Mouse (Mus musculus): Measurements from ENCODE around the gene Ddc.

The Ddc gene

DNA sequence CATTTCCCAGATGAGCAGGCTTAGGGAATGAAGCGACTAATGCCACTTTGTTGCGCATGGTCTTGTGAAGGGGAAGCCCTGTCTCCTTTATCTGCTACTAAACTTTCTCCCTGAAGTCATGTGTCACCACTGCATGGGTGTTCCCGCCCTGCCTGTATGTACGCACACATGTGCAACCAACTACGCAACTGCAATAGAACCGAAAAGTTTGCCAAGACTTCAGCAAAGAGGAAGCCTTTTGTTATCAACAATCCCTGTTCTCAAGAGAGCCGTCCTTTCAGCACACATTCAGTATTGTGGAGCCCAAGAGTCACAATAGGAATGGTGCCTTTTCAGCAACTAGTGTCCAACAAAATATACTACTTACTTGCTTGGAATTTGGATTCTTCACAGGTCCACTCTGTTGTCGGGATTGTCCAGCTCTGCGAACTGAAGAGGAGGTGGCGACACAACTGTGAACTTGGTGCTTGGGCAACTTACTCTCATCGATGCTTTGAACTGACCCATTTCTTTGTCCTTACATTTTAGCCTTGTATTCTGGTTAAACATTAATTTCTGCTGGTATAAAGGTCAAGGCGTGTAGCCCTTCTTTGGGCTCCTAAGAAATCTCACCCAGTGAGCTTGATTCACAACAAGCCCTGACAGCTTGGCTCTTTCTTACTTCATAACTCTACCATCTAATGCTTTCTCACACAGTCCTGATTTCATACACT is at the start of gene Ddc:
TSS of gene Ddc (minus strand) at position 500 of the 713 bp plus-strand sequence.
- DNase-seq: no peak

DNA sequence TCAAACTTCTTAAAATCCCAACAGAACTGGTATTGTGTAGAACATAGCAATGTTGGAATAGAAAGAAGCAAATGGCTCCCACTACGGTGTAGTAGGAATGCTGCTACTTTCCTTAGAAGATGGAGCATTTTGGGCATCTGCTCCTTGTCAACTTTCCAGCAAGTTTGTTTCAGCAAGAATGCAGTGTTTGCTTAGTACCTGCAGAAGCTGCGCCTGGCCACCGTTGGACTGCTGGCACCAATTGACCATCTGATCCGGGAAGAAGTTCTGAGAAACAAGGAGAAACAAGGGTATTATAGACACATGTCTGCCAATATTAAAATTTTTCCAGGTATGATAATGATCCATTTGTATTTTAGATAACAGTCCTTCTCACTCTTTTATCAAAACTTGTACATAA is 47.8 kb upstream of the Ddc start:
- no peak for DNase-seq

DNA sequence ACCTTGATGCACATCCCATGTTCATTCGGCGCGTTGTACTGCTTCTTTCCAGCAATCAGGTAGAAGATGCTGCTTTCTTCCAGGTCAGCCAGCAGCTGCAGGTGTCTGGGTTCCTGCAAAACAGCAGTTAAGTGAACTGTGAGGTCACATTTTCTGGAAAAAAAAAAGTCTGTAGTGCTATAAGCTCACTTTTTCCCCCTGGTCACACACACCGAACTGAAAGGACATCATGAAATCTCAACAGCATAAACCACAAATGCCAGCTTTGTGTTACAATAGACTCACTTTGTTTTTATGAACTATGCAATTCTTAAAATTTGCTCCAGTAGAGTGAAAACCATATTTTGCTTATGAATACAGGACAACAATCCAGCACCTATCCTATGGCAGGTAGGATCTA is 46.9 kb upstream of the Ddc start:
- DNase-seq: no peak

DNA sequence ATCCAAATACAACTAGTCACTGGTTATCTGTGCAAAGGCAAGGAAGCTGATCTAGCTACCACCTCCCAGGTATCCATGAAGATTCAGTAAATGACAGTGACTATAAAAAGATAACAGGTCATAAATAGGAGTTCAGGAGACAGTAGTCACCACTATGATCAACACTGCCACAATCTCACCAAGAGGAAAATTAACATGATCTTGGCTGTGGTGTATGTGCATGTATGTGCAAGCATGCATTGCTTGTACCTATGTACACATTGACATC is 46.1 kb upstream of the Ddc start:
- DNase-seq: no peak

DNA sequence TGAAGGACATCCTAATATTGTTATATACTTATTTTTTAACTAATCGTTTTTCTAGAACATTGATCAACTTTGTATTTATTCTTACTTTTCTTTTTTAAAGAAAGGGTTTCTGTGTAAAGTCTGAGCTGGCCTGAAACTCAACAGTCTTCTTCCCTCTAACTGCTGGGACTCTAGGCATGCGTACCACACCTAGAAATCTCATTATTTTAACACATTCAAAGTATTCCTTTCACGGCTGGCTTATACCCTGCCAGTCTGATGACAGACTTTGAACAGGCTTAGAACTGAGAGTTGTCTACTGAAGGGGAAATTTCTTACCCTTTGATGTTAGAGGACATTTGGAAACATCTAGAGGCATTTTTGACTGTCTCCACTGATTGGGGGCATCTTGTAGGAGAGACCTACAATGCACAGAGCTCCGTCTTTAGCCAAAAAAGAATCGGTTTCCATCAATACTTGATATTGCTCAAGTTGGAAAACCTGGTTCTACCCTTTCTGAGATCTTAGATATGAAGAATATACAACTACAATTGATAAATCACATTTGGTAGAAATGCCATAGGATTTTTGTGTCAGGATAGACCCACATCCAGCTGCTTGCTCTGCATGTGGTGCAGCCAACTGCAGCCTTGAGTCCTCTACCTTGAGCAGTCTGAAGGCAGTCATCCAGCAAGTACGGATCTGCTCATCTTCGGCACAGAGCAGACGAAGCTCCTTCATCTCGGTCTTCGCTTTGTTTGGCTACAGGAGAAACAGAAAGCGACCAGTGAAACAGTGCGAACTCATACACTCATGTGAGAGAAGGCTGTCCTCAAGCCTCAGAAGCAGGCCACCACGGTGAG is 45.5 kb upstream of the Ddc start:
- no peak for DNase-seq

DNA sequence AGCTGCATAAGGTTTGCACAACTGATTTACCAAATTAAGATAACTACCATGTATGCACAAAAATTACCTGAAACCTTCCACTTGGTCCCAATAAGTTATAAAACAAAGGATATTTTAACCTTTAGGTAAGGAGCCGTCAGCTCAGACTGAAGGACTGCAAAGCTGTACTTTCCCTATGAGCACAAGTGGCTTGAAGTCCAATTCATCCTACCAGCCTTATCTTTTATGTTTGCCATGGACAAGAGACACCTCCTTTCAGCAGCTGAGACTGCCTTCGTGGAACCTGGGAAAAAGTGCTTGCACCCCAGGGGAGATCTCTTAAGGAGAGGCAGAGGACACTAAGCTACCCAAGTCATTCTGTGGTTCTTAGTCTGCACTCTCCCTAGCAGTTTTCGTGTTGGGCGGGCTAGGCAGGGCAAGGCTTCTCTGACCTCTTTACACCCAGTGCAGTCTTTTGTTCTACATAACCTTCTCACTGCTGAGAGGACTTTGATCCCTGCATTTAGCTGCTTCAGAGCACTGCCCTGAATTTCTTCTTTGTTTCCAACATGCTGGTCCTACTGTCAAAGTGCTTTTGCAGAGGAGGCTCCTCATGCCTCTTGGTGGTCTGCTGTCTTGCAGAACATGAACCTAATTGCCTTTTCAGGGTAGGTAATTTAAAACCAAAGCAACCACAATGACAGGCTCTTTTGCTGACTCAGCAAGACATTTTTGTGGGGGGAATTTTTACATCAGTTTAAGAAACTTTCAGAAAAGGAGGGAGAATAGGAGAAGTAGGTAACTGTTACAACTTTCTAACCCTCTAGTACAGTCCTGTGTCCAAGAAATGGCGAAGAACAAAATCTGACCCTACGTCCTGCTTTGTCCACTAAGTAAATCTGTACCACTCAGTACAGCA is 44.6 kb upstream of the Ddc start:
- no peak for DNase-seq

DNA sequence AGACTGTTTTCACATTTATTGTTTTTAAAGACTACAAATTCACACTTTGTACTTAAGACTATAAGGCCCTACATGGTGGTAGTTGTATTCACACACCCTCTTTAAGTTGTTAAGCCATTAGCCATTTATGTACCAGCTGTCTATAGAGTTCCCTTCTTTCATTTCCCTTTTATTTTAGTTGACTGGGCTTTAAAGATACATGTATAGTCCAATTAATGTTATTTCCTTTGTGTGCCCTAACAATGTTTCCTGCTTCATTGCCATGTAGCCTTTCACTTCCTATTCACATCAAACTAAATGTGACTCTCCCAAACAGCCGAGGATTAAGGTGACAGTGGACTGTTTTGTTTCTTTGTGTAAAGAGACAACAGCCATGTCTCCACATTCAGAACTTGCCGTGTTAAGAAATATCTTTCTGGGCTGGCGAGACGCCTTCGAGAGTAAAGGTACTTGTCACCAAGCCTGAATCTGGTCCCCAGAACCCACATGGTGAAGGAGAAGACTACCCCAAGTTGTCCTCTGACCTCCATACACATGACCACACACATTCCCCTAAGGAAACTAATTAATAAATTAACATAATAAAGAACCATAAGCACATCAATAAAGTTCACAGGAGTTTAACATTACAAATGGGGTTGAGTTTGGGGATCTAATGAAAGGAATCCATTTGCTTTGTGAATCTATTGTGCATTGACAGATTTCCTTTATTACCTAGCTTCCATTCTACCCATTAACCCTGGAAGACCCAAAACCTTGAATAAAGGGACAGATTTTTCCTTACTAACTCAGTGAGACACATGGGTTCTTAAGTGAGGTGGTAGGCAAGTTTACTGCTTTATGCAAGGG is 43.1 kb upstream of the Ddc start:
- DNase-seq: no peak

DNA sequence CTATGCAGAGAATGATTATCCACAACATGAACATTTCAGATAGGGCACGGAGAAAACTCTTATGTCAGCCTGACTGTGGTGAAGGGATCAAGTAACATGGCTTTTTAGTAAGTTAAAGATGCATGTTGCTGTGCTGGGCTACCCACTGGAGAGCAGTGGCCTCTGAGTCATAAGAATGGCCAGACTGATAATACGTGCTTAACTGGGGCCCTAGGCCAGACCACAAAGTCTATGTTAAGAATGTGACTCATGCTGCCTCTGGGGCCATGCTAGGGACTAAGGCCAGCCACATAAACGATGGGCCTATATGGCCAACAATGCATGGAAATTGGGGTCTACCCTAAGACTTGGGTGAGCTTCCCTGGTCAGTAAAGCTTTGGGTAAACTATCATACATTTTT is 41.7 kb upstream of the Ddc start:
- DNase-seq: no peak

DNA sequence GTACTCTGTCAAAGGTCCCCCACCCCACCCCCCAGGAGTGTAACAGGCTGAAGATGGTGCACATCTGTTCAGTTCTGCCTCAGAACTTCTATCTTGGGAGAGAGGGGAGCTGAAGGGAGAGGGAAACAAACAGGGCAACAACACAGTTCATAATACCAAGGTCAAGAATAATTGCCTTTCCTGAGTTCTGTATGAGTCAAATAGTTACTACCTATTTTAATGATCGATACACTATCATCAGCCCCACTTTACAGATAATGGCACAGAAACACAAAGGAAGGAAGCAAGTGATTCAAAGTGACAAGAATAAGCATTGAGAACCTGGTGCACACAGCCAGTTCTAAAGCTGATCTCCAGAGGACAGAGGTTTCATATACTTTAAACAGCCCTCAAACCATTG is 40.6 kb upstream of the Ddc start:
- no peak for DNase-seq

DNA sequence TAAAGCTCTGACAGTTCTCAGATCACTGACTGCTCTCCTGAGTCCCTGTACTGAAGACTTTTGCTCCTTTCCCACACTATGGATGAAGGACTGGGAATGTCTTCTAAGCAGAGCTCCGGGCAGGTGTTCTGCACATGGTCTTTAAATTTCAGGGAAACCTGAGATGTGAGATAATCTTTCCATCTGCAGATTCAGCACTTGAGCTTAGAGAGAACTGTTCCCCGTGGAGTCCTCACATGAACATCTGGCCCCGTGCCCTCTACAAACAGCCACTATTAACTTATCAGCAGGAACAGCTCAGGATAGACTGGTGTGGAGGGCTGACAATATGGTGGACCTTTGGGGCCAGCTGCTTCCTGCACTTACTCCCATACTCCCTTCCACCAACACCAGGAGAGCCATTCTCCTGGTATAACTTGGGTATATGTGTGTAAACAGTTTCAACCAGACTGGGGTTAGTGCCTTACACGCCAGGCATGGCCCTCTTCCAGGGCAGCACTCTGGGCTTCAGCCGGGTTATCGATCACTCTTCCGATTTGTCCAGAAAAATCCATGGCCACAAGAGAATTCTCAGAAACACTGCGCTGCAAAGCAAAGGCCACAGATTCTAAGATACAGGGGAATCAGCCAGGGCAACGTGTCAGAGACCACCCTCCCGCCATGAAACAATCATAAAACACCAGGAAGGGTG is 39.5 kb upstream of the Ddc start:
- no peak for DNase-seq

DNA sequence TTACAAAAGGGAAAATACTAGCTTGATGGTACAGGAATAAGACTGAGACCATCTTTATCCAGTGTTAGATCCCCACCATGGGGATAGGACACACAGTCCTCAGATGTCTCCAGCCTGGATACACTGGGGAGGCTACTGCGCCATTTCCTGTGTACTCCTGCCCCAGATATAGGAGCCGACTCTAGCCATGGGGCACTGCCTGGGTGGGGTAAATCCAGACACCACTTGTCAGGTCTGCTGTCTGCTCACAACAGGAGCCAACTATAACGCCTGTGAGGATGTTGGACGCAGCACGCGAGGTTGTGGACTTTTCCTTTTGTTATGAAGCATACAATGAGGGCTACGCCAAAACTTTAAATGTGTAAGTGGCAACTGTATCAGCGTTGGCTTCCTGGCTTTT is 36.9 kb upstream of the Ddc start:
- DNase-seq: no peak

DNA sequence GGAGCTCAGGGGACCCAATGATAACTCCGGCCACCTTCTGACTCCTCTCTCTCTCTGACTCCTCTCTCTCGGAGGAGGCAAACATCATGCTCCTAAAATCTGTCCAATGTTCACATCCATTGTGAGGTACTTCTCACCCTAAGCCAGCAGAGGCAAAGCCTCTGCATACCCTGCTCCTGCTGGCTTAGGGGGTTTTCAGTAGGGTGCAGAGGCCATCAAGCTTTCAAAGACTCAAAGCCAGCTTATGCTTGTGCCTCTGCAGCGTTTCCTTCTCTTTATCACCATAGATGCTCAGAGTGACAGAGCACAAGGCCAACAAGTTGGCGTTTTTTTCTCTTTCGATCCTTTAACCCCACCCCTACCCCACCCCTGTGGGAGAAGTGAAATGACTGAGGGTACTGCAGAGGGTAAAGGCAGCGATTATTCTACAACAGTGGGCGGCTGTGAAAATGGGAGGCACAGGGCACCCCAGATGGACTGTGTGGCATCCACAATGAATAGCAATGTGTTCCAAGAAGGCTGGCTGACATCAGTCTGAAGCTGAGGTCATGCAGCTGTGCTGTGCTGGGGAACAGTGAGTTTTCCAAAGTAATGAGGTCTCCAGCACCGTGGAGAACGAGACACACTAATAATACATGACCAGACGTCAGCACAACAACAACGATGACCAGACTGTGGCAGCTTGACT is 34.3 kb upstream of the Ddc start:
- peak; percentile 47 for DNase-seq

DNA sequence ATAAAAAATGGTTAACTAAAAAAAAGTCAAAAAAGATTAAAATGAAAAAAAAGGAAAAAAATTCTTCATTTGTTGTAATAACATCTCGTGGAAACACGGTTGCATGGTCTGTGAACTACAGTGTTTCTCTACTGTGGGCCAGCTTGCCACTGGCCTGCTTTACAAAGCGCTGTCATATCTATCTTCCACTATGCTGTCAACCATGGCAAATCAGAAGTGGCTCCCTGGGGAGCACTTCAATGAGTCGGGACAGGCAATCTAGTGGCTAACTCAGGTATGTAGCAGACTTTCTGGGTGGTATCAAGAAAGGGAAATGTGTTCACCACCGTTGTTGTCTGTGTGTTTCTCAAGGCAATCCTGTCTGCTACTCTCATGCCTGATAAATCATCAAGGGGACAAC is 33.7 kb upstream of the Ddc start:
- no peak for DNase-seq

DNA sequence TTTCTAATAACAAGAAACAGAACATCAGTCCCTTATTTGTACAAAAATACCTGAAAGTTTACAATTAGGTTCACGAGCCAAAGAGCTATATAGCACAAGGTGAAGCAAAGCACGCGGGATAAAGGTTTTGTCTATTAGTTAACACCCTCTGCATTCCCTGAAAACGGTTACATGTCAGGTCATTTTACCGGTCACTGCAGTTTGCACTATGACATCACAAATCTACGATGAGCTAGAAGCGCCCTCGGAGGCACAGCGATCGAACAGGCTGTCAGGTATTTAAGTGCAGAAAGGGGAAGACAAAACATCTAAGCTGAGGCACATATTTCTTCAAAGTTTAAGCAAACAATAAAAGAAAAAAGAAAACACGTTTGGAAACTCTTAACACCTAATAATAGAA is 32.6 kb upstream of the Ddc start:
- no peak for DNase-seq

DNA sequence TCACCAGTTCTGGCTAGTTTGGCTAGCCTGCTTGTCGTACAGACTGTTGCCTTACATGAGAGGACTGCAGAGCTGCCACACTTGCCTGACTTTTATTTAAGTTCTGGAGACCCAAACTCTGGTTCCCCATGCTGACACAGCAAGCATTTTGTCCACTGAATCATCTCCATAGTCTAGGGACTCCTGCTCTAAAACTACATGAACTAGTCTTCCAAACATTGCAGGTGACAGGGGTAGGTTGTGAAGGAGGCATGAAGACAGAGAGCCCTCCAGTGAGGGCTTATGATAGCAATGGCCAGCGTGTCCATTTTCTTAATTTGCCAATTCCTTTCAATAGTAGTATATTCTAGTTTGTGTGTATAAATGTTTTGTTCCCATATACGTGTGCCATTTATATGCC is 31.1 kb upstream of the Ddc start:
- no peak for DNase-seq

DNA sequence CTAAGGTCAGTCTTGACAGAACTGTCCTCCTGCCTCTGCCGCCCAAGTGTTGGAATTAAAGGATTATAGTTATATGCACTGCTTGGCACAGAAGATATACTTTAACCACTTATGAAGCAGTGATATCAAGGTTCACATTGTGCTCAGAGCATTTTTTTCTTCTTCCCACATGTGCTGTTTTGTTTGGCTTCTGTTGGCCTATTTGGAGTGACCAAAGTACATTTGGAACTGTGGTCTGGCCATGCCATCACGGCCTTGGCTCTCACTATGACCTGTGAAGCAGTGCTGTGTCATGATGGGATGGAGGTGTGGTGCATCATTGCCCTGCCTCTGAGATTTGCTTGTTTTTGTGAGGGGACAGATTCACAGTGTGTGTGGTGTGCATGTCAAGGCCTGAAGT is 30.6 kb upstream of the Ddc start:
- DNase-seq: no peak

DNA sequence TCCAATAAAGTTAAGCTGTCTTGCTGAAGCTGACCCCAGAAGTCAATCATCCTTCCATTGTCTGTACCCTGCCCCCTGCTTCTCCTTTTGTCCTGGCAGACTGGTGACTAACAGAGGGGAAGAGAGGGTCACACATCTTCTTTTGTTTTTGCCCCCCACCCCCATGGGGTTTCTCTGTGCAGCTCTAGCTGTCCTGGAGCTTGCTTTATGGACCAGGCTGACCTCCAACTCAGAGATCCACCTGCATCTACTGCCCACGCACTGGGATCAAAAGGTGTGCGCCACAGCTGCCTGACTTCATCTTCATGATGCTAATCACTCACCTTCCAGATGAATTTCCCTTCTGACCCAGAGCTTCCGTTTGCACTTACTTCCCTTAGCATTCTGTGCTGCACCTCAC is 26.0 kb upstream of the Ddc start:
- no peak for DNase-seq

DNA sequence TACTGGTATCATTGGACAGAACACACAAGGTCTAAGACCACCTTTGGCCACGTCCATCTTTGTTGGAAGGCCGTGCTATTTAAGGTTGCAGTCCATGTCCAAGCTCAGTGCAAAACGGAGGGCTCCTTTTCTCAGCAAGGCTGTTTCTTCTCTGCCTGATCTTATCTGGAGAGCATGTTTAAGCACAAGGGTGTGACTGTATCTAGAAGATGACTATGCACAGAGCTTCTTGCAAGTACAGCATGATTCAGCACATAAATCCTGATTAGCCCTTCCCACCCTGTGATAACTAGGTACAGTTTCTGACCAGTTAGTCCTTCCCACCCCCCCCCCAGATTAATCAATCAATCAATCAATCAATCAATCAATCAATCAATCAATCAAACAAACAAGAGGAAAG is 25.4 kb upstream of the Ddc start:
- DNase-seq: no peak

DNA sequence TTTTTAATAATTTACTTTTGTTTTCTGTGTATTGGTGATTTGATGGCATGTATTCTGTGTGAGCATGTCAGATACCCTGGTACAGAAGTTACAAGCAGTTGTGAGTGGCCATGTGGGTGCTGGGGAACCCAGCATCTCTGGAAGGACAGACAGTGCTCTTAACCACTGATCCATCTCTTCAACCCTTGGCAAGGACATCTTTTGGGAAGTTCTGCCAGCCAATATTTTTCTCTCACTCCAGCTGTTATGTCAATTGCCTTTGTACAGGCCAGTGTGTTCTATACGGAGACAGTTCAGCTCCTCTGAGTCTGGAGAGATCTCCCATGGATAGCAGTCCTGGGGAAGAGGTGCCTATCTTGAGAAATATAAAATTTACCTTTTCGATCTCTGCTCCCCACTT is 24.2 kb upstream of the Ddc start:
- DNase-seq: no peak

DNA sequence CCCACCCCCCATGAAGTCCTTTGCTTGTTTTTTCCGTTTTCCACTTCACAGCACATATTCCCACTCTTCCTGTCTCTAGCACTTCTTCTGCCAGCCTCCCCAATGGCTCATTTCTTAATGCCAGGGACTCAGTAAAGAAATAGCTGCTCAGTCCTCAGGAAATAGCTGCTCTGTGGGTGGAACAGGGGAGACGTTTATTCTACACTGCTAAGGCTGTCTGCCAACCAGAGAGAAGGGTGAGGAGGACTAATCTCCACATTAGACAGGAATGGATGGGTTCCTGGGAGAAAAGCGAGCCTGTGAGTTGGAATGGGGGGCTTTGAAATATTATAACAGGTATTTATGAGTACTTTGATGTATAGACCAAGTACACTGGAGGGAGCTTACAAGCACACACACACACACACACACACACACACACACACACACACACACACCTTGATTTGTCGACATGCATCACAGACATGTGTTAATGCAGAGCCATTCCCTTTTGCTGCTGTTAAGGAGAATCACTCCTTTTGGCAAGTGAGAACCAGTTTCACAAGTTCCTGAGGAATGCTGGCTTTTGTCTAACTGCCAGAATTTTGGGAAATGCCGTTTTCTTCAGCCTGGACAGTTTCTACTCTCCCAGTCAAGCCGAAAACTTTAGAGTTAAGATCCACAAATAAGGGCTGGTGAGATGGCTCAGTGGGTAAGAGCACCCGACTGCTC is 9.9 kb upstream of the Ddc start:
- peak; percentile 27 for DNase-seq

DNA sequence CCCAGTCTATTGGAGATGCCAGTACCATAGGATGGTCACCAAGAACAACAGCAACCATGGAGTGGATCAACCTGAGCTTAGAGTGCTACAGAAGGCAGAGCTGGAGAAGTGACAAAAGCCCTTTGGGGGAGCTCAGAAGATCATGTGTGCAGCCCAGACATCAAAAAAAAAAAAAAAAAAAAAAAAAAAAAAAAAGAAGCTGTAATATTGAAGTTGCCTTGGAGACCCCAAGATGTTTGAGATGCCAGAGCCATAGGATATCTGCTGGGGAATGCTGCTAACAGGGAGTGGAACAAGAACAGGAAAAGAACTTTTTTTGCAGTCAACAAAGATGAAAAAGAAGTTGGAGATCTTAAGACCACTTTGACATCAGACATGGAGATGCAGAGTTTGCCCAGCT is 7.6 kb upstream of the Ddc start:
- no peak for DNase-seq
